Comparison of ENCODE assay signal across 15 mouse cellular contexts in genomic region chr1:145377031-145377430, GRCm38 (mm10).
"Had no signal": no experiment of that assay in that cellular context is flagged by ENCODE, and none has a peak within 500 bp of the region (broad histone marks: within the 10 kb centered on the region; RNA-seq: fewer than 3 reads in every experiment).

No protein-coding gene starts in this region.

- H3K27ac ChIP-seq: midbrain, embryonic 10.5 days; midbrain, embryonic 12.5 days; neural tube, embryonic 12.5 days; stomach, embryonic 15.5 days; stomach, postnatal 0 days had no signal

- H3K4me1 ChIP-seq: midbrain, embryonic 10.5 days; midbrain, embryonic 12.5 days; neural tube, embryonic 12.5 days; stomach, embryonic 15.5 days had no signal

- H3K9me3 ChIP-seq: midbrain, embryonic 10.5 days; midbrain, embryonic 12.5 days; neural tube, embryonic 12.5 days; stomach, embryonic 15.5 days had no signal

- H3K4me3 ChIP-seq: midbrain, embryonic 10.5 days; midbrain, embryonic 12.5 days; neural tube, embryonic 12.5 days; stomach, embryonic 15.5 days had no signal

- DNase-seq: lung, adult 18-20 months; lung, embryonic 14.5 days; lung, postnatal 10 days; lung, postnatal 4 days; midbrain, embryonic 14.5 days; right cerebral cortex, postnatal 14 days; thymus, adult 18-20 months; thymus, postnatal 14 days; thymus, postnatal 36 days had no signal

- ATAC-seq: midbrain, embryonic 16.5 days had no signal

- H3K4me2 ChIP-seq: lung, embryonic 14.5 days; midbrain, embryonic 12.5 days; neural tube, embryonic 12.5 days; stomach, embryonic 15.5 days had no signal

- H3K9ac ChIP-seq: lung, embryonic 14.5 days; midbrain, embryonic 12.5 days; neural tube, embryonic 12.5 days; stomach, embryonic 15.5 days had no signal

- H3K27me3 ChIP-seq: midbrain, embryonic 12.5 days; neural tube, embryonic 12.5 days; stomach, embryonic 15.5 days had no signal

- H3K36me3 ChIP-seq: midbrain, embryonic 10.5 days; midbrain, embryonic 12.5 days; neural tube, embryonic 12.5 days; stomach, embryonic 15.5 days had no signal
